Mouse (Mus musculus) liver, embryonic 12.5 days (tissue): ENCODE results near the gene Insr. TPM values are rescaled to one million over a fixed set of nuclear protein-coding genes. Genes with fewer than 3 reads are reported as not detected.
A peak's percentile ranks its signal among the peaks of the same experiment; 100 is the strongest.

ENCODE experiments used
- ATAC-seq: fragments of 200-750 bp; cut with Nextera tagmentation; 2 replicates; pipeline ENCODE4 v1.8.0; 2017; ENCODE audit warnings: moderate number of reproducible peaks, mild to moderate bottlenecking, moderate library complexity
- H3K27ac ChIP-seq: fragments of 300-500 bp; sonication (generic); 2 replicates; pipeline ENCODE4 v1.5.1; 2016; ENCODE audit warnings: mild to moderate bottlenecking
- H3K27me3 ChIP-seq: fragments of 300-500 bp; sonication (generic); replicated peaks from 2 replicates; pipeline ENCODE4 v1.6.1; 2016; ENCODE audit warnings: mild to moderate bottlenecking, moderate library complexity
- H3K36me3 ChIP-seq: fragments of 300-500 bp; sonication (generic); 2 replicates; pipeline ENCODE4 v1.6.1; 2016; ENCODE audit warnings: mild to moderate bottlenecking, moderate library complexity
- H3K4me1 ChIP-seq: fragments of 300-500 bp; sonication (generic); 2 replicates; pipeline ENCODE4 v1.6.1; 2016
- H3K4me2 ChIP-seq: fragments of 300-500 bp; sonication (generic); 2 replicates; pipeline ENCODE4 v1.6.1; 2016; ENCODE audit warnings: mild to moderate bottlenecking, moderate library complexity
- H3K4me3 ChIP-seq: fragments of 300-500 bp; sonication (generic); 2 replicates; pipeline ENCODE4 v1.5.1; 2016; ENCODE audit warnings: mild to moderate bottlenecking, moderate library complexity
- H3K9ac ChIP-seq: fragments of 300-500 bp; sonication (generic); 2 replicates; pipeline ENCODE4 v1.6.1; 2016; ENCODE audit warnings: mild to moderate bottlenecking, moderate library complexity
- H3K9me3 ChIP-seq: fragments of 300-500 bp; sonication (generic); replicated peaks from 2 replicates; pipeline ENCODE4 v1.6.1; 2016; ENCODE audit warnings: mild to moderate bottlenecking, moderate library complexity
- WGBS: fragments of 180-500 bp; shearing (Covaris S2); methylation state at CpG from one replicate; pipeline ENCODE4 v1.1.7; 2016; ENCODE audit not compliant: insufficient replicate concordance; 5-methylcytosine and 5-hydroxymethylcytosine counted together
- polyA plus RNA-seq: library from polyadenylated mRNA; unstranded; fragments of >200 nt; fragmentation: Nextera tagmentation; extraction: Ambion mirVana; gene quantifications from 2 replicates; pipeline ENCODE4 v1.2.1, GENCODE M21; 2016

The Insr gene
- polyA plus RNA-seq, 1 experiment from 2014 or later = 20.1 TPM

DNA sequence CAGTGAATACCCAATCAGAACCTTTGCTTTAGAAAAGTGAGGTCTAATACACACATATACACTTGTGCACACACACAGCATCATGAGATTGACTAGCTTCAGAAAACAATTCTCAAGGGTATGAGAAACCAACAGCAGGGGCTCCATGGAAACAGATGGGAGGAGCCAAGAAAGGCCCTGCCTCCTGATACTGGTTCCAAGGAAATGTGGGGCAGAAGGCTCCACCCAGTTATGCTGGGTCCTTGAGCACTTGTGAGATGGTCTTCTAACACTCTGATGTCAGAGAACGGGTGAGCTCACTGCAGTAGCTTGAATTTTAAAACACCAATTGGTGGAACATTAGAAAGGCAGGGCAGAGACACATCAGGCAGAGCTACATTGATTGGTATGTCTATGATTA lies 53.7 kb downstream of the Insr start:
- Histone ChIP-seq H3K36me3 (no peaks in the 10 kb centered on the region), H3K4me1 (peaks cover 81% of the 10 kb centered on the region), H3K27ac (no peak overlapping the region), H3K9ac (no peak overlapping the region), H3K27me3 (no peaks in the 10 kb centered on the region), H3K4me3 (no peak overlapping the region), H3K9me3 (no peaks in the 10 kb centered on the region), H3K4me2 (no peak overlapping the region)
- 61% methylated on average over 1 of the region's 1 CpGs for WGBS
- ATAC-seq = no peak

- Histone ChIP-seq H3K4me2 (no peak overlapping the region), H3K4me3 (no peak overlapping the region), H3K27me3 (no peaks in the 10 kb centered on the region), H3K4me1 (peaks cover 81% of the 10 kb centered on the region), H3K36me3 (no peaks in the 10 kb centered on the region), H3K9ac (no peak overlapping the region), H3K27ac (no peak overlapping the region), H3K9me3 (no peaks in the 10 kb centered on the region)
- 76% methylated on average over 8 of the region's 8 CpGs for WGBS
- no peak for ATAC-seq
Measured at GRCm38 (mm10) chr8:3225184-3225583, 54.2 kb downstream of the Insr start.

DNA sequence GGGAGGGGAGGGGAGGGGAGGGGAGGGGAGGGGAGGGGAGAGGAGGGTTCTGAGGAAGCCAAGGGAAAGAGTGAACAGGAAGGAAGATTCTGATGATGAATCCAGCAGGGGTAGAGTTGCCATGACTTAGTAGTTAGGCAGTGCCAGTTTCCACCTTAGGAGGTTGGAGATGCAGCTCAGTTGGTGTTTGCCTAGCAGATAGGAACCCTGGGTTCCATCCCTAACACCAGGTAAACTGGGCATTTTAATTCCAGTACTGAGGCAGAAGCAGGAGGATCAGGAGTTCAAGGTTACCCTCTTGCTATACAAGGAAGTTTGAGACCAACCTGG lies 56.8 kb downstream of the Insr start:
- 0 out of 2 replicates have a peak overlapping the region, but pooled peaks have one; percentile 25 for H3K27ac ChIP-seq
- no peak for ATAC-seq
- no peak overlapping the region for H3K9ac ChIP-seq
- H3K4me2 ChIP-seq = no peak overlapping the region
- no peaks in the 10 kb centered on the region for H3K36me3 ChIP-seq
- peaks cover 73% of the 10 kb centered on the region for H3K4me1 ChIP-seq
- H3K27me3 ChIP-seq = no peaks in the 10 kb centered on the region
- no peaks in the 10 kb centered on the region for H3K9me3 ChIP-seq
- no peak overlapping the region for H3K4me3 ChIP-seq

DNA sequence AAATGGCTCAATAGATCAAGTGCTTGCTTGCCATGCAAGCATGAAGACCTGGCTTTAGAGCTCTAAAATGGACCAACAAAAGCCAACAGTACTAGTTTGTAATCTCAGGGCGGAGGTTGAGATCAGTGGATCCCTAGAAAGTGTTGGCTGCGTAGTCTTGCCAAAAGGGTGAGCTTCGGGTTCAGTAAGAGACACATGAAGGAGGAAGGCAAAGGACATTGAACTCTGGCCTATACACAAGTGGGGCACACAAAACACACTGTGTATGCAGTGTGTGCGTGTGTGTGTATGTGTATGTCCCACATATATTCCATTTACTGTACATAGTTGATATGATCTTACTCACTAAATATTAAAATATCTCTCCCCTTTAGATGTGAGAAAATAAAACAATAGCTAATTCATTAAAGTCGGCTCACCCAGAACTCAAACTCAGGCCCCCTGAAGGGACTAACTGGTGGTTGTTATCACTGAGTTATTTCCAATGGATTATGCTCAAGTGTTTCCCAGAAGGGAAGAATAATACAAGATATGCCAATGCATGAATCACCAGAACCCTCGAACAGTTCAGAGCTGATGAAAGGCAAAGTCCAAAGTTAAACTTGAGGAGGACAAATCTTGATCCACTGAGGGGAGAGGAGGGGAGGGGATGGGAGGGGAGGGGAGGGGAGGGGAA lies 57.3 kb downstream of the Insr start:
- H3K4me1 ChIP-seq = peaks cover 73% of the 10 kb centered on the region
- H3K4me2 ChIP-seq = peak overlapping the region; percentile 95
- H3K4me3 ChIP-seq = peak overlapping the region; percentile 62
- H3K27ac ChIP-seq = peak overlapping the region; percentile 81
- ATAC-seq = no peak
- 54% methylated on average over 6 of the region's 6 CpGs for WGBS
- no peaks in the 10 kb centered on the region for H3K36me3 ChIP-seq
- H3K9ac ChIP-seq = peak overlapping the region; percentile 66; the same call in 1 of the 2 replicates
- H3K27me3 ChIP-seq = no peaks in the 10 kb centered on the region
- no peaks in the 10 kb centered on the region for H3K9me3 ChIP-seq

GRCm38 (mm10) chr8:3221047-3221959 lies 58.1 kb downstream of the Insr start:
- H3K36me3 ChIP-seq = no peaks in the 10 kb centered on the region
- H3K4me3 ChIP-seq = peak overlapping the region; percentile 62
- 1% methylated on average over 43 of the region's 43 CpGs for WGBS
- peak overlapping the region; percentile 81 for H3K27ac ChIP-seq
- ATAC-seq = peak; percentile 98
- no peaks in the 10 kb centered on the region for H3K27me3 ChIP-seq
- H3K4me2 ChIP-seq = peak overlapping the region; percentile 95
- H3K4me1 ChIP-seq = peaks cover 80% of the 10 kb centered on the region
- H3K9ac ChIP-seq = peak overlapping the region; percentile 66
- H3K9me3 ChIP-seq = no peaks in the 10 kb centered on the region

DNA sequence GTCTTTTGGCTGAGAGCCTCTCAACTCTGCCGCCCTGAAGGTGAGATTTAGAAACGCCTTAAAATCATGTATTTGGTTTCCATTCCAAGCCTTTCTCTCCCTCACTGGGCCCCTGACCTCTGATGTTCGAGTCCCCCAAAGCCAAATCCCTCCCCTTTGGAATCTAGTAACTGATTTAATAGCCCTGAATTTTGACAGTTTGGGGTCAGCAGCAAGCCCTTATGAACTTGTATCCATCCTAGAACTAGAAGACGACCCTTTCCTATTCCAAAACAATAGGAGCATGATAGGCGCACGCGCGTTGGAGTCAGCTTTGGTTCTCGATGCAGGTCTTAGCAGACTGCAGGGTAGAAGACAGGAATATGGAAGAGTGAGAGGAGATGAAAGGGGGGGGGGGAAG lies 58.9 kb downstream of the Insr start:
- peak overlapping the region; percentile 44; the same call in 1 of the 2 replicates for H3K9ac ChIP-seq
- peak overlapping the region; percentile 59 for H3K27ac ChIP-seq
- peak overlapping the region; percentile 62 for H3K4me3 ChIP-seq
- peak; percentile 36; the same call in 1 of the 2 replicates for ATAC-seq
- H3K36me3 ChIP-seq = no peaks in the 10 kb centered on the region
- no peaks in the 10 kb centered on the region for H3K27me3 ChIP-seq
- H3K4me2 ChIP-seq = peak overlapping the region; percentile 95
- H3K4me1 ChIP-seq = peaks cover 78% of the 10 kb centered on the region
- 7% methylated on average over 9 of the region's 9 CpGs for WGBS
- no peaks in the 10 kb centered on the region for H3K9me3 ChIP-seq

GRCm38 (mm10) chr8:3219921-3220411 lies 59.5 kb downstream of the Insr start:
- no peak for ATAC-seq
- Histone ChIP-seq H3K36me3 (no peaks in the 10 kb centered on the region), H3K27me3 (no peaks in the 10 kb centered on the region), H3K4me1 (peaks cover 79% of the 10 kb centered on the region), H3K4me3 (no peak overlapping the region; the same call in 1 of the 2 replicates), H3K4me2 (peak overlapping the region; percentile 95; the same call in 1 of the 2 replicates), H3K9ac (no peak overlapping the region), H3K9me3 (no peaks in the 10 kb centered on the region), H3K27ac (peak overlapping the region; percentile 59)
- 80% methylated on average over 12 of the region's 12 CpGs for WGBS

DNA sequence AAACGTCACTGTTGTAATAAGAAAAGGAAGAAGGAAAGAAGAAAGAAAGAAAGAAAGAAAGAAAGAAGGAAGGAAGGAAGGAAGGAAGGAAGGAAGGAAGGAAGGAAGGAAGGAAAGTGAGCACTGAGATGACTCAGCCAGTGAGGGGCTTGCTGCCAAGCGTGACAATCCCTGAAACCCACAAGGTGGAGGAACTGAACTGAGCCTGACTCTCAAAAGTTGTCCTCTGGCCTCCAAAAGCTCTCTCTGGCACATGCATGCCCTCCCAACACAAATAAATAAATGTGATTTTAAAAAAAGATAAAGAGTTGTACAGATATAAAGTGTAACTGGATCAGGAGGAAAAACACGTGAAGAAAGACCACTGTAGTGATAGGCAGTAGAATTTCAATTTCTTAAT lies 60.2 kb downstream of the Insr start:
- peaks cover 83% of the 10 kb centered on the region for H3K4me1 ChIP-seq
- no peaks in the 10 kb centered on the region for H3K9me3 ChIP-seq
- H3K27ac ChIP-seq = no peak overlapping the region
- no peak overlapping the region for H3K9ac ChIP-seq
- no peak overlapping the region for H3K4me2 ChIP-seq
- 52% methylated on average over 3 of the region's 3 CpGs for WGBS
- ATAC-seq = no peak
- no peak overlapping the region for H3K4me3 ChIP-seq
- H3K27me3 ChIP-seq = no peaks in the 10 kb centered on the region
- no peaks in the 10 kb centered on the region for H3K36me3 ChIP-seq

DNA sequence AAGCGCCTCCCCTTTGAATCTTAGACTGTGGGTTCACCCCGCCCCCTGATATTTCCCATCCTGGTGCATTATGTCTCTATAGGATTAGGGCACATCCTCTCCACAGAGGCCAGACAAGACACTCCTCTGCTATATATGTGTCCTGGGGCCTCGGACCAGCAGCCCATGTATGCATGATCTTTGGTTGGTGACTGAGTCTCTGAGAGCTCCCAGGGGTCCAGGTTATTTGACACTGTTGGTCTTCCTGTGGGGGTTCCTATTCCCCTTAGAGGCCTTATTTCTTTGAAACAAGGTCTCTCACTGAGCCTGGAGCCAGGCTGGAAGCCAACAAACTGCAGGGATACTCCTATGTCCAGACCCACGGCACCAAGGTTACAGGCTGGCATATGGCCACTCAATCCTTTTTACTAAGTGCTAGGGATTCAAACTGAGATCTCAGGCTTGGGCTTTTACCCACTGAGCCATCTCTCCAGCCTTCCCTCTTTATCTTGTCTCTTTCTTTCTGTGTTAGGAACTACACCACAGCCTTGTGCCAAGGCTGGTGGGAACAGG lies 62.8 kb downstream of the Insr start:
- Histone ChIP-seq H3K4me1 (peaks cover 59% of the 10 kb centered on the region), H3K27ac (no peak overlapping the region), H3K4me2 (no peak overlapping the region), H3K36me3 (peaks cover 6% of the 10 kb centered on the region; the same call in 1 of the 2 replicates), H3K4me3 (no peak overlapping the region), H3K9ac (no peak overlapping the region), H3K9me3 (no peaks in the 10 kb centered on the region), H3K27me3 (no peaks in the 10 kb centered on the region)
- 62% methylated on average over 4 of the region's 4 CpGs for WGBS
- ATAC-seq = no peak

- peak; percentile 53 for ATAC-seq
- Histone ChIP-seq H3K4me1 (peaks cover 48% of the 10 kb centered on the region), H3K27ac (peak overlapping the region; percentile 31; the same call in 1 of the 2 replicates), H3K27me3 (no peaks in the 10 kb centered on the region), H3K9me3 (no peaks in the 10 kb centered on the region), H3K4me3 (no peak overlapping the region), H3K9ac (no peak overlapping the region), H3K4me2 (0 out of 2 replicates have a peak overlapping the region, but pooled peaks have one; percentile 0), H3K36me3 (peaks cover 16% of the 10 kb centered on the region; the same call in 1 of the 2 replicates)
Measured at GRCm38 (mm10) chr8:3215561-3215960, 63.9 kb downstream of the Insr start.

GRCm38 (mm10) chr8:3214601-3215000 lies 64.8 kb downstream of the Insr start:
- 76% methylated on average over 1 of the region's 1 CpGs for WGBS
- Histone ChIP-seq H3K27ac (no peak overlapping the region), H3K9me3 (no peaks in the 10 kb centered on the region), H3K4me3 (no peak overlapping the region), H3K4me1 (peaks cover 41% of the 10 kb centered on the region), H3K9ac (no peak overlapping the region), H3K4me2 (no peak overlapping the region), H3K36me3 (peaks cover 25% of the 10 kb centered on the region), H3K27me3 (no peaks in the 10 kb centered on the region)
- ATAC-seq = no peak

DNA sequence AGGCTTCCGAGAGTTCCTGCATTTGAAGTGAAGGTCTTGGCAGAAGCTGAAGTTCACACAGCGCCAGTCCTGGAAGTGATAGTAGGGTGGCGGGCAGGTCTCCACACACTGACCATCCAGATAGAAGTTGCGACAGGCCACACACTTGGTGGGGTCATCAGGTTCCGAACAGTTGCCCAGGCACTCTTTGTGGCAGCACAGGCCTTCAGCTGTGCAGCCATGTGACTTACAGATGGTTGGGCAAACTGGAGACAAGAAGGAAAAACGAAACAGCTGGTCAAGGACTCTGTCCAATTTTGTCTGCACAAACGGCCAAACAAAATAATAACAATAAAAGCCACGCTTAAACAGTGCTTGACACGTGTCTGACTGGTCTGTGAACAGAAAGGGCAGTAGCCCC lies 68.0 kb downstream of the Insr start:
- peaks cover 31% of the 10 kb centered on the region for H3K36me3 ChIP-seq
- H3K27ac ChIP-seq = no peak overlapping the region
- peaks cover 24% of the 10 kb centered on the region for H3K4me1 ChIP-seq
- no peak for ATAC-seq
- no peaks in the 10 kb centered on the region for H3K9me3 ChIP-seq
- H3K27me3 ChIP-seq = no peaks in the 10 kb centered on the region
- 79% methylated on average over 9 of the region's 9 CpGs for WGBS
- H3K9ac ChIP-seq = no peak overlapping the region
- no peak overlapping the region for H3K4me2 ChIP-seq
- H3K4me3 ChIP-seq = no peak overlapping the region
